Mouse (Mus musculus) G1E (cell line): ENCODE results near the gene Gm28042. TPM values are rescaled to one million over a fixed set of nuclear protein-coding genes. Genes with fewer than 3 reads are reported as not detected.

ENCODE experiments used
- ATAC-seq: 2 replicates; pipeline ENCODE4 v1.8.0; 2016; ENCODE audit warnings: mild to moderate bottlenecking; ENCODE audit not compliant: insufficient number of reproducible peaks, poor library complexity, low FRiP score, severe bottlenecking; ENCODE audit errors: extremely low read depth
- DNase-seq: peaks from one replicate; pipeline ENCODE4 v3.0.0; 2012; ENCODE audit warnings: low spot score
- H3K27me3 ChIP-seq: 2 replicates; pipeline ENCODE4 v1.6.1; 2012; ENCODE audit warnings: mild to moderate bottlenecking, low read length, inconsistent platforms; ENCODE audit not compliant: insufficient read depth
- H3K36me3 ChIP-seq: replicated peaks from 2 replicates; pipeline ENCODE3; 2012; ENCODE audit warnings: mild to moderate bottlenecking, inconsistent platforms
- H3K4me1 ChIP-seq: 2 replicates; pipeline ENCODE4 v1.6.1; 2012; ENCODE audit warnings: low read depth, low read length, inconsistent platforms, mixed read lengths; ENCODE audit not compliant: insufficient read depth
- H3K4me3 ChIP-seq: 2 replicates; pipeline ENCODE4 v1.5.1; 2012; ENCODE audit warnings: low read depth, mild to moderate bottlenecking, inconsistent platforms, low read length, moderate library complexity, mixed read lengths
- H3K9me3 ChIP-seq: replicated peaks from 2 replicates; pipeline ENCODE4 v1.6.1; 2012; ENCODE audit warnings: inconsistent platforms
- CTCF ChIP-seq: IDR thresholded peaks from 2 replicates; pipeline ENCODE4 v1.5.1; 2012; ENCODE audit warnings: low read depth, low read length, inconsistent platforms, mixed read lengths
- GATA1 ChIP-seq: IDR thresholded peaks from 2 replicates; pipeline ENCODE4 v1.6.1; 2012; ENCODE audit warnings: borderline replicate concordance, low read length, inconsistent platforms, mixed read lengths
- GATA2 ChIP-seq: IDR thresholded peaks from 2 replicates; pipeline ENCODE4 v1.6.1; 2012; ENCODE audit warnings: low read depth, low read length, inconsistent platforms, borderline replicate concordance
- POLR2AphosphoS5 ChIP-seq: IDR thresholded peaks from 2 replicates; pipeline ENCODE4 v1.6.1; 2012; ENCODE audit warnings: low read depth, low read length, inconsistent platforms; ENCODE audit not compliant: insufficient replicate concordance
- TAL1 ChIP-seq: conservative IDR thresholded peaks from 2 replicates; pipeline ENCODE4 v1.6.1; 2012; ENCODE audit warnings: low read depth, low read length, inconsistent platforms, mixed read lengths
- polyA plus RNA-seq: library from polyadenylated mRNA; stranded (reverse); fragments of >175 nt; gene quantifications from 2 replicates; pipeline ENCODE4 v1.2.3, GENCODE M21; 2012
- total RNA-seq, 2 experiments: library from RNA; stranded (forward) in 1 of 2; stranded (reverse) in 1 of 2; fragments of 200-1000 nt in 1 of 2; fragments of >200 nt in 1 of 2; fragmentation: Nextera tagmentation in 1 of 2; gene quantifications; 2 replicates each; pipeline ENCODE4 v1.2.3; 2014 to 2017

Gene Gm28042
- total and polyA plus RNA-seq, 3 experiments = 0.05 to 0.21 TPM; not detected in 1

DNA sequence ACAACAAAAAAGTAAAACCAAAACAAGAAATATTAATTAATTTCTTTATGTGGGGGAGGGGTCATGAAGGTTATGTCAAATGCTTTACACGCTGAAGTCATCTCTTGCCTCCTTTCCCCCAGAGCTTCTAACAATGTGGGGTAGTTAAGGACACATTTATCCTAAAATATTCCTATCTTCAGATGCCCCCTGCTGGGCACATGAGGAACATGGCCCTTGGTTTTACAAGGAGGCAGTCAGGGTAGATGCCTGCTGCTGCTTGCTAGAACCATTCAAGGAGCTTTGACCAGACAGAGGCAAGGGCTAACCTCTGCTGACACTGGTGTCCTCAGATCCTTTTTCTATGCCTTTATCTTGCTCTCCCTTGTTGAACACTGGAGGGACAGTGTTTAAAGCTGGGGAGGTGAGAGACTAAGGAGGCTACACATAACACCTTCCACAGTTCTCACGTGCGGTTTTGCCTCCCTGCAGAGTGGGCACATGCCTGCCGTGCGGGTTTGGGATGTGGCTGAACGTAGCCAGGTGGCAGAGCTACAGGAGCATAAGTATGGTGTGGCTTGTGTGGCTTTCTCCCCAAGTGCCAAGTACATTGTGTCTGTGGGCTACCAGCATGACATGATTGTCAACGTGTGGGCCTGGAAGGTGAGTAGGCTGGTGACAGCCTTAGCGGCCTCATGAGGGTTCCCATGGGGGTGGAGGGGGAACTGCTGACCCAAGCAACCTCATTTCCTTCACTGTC, 15.7 kb upstream of the Gm28042 start:
- peaks cover 61% of the 10 kb centered on the region for H3K36me3 ChIP-seq
- H3K9me3 ChIP-seq = no peaks in the 10 kb centered on the region
- ATAC-seq = no peak
- H3K4me1 ChIP-seq = no peaks in the 10 kb centered on the region
- H3K27me3 ChIP-seq = no peaks in the 10 kb centered on the region
- TF ChIP-seq GATA2 = no peak
- TF ChIP-seq CTCF = peak; percentile 38; the same call in 1 of the 2 replicates
- no peak overlapping the region for H3K4me3 ChIP-seq
- peak; percentile 60 for DNase-seq

DNA sequence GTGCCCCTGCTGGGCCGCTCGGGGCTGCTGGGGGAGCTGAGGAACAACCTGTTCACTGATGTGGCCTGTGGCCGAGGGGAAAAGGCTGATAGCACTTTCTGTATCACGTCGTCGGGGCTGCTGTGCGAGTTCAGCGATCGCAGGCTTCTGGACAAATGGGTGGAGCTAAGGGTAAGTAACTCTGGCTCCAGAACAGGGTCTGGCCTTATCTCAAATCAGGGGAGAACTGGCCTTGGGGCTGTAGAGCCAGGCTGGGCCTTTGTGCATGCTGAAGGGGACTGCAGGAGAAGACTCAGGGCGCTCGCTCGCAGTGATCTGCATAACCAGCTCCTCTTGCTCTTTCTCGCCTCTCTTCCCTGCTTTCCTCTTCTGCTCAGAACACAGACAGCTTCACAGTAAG, 14.4 kb upstream of the Gm28042 start:
- TF ChIP-seq TAL1 (no peak), POLR2AphosphoS5 (no peak), CTCF (no peak), GATA1 (no peak), GATA2 (no peak)
- Histone ChIP-seq H3K36me3 (peaks cover 67% of the 10 kb centered on the region), H3K9me3 (no peaks in the 10 kb centered on the region), H3K4me1 (no peaks in the 10 kb centered on the region), H3K27me3 (no peaks in the 10 kb centered on the region), H3K4me3 (no peak overlapping the region)
- ATAC-seq (no peak), DNase-seq (no peak)

DNA sequence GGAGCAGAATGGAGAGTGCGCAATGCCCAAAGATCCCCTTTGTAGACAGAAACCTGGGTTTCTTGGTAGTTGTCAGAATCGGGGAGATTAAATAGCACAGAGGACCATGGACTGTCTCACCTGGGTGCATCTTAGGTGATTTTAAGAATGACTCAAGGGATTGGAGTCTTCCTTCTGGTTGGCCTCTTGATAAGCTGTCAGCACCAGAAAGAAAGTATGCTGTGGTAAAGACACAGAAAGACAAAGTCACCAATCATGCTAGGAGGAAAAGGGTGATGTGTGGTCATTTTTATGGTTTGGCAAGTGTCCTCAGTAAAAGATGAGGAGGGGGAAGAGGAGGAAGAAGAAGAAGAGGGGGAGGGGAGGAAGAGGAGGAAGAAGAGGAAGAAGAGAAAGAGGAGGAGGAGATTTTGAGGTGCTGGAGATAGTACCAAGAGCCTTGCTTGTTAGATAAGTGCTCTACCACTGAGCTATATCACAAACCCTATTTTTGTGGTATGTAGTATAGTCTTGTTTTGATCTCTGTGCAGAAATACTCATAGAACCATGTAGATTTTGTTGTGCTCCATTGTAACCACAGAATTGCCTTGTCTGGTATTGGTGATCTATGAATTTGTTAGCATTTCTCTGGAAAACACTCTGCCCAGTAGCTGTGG, 13.3 kb upstream of the Gm28042 start:
- Histone ChIP-seq H3K27me3 (no peaks in the 10 kb centered on the region), H3K4me3 (no peak overlapping the region), H3K4me1 (no peaks in the 10 kb centered on the region), H3K9me3 (no peaks in the 10 kb centered on the region), H3K36me3 (peaks cover 75% of the 10 kb centered on the region)
- no peak for DNase-seq
- TF ChIP-seq POLR2AphosphoS5 = no peak
- no peak for TF ChIP-seq TAL1
- TF ChIP-seq GATA1 = no peak
- TF ChIP-seq CTCF = no peak
- TF ChIP-seq GATA2 = no peak
- ATAC-seq = no peak

DNA sequence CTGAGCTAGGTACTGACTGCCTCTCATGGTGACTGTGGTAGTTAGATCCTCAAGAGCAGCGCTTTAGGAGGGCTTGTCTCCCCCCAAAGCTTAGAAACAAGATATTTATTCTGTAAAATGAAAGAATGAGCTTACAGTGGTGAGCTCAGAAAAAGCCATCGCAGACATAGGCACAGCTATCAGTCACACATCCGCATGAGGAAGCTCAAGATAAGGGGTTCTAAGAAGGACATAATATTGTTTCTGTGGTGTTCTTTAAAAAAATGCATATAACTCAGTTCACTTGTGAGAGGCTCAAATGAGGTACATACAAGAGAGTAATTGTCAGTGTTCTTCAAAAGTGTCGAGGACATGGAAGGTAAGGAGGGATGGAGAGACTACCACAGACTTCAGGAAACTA, 11.4 kb upstream of the Gm28042 start:
- Histone ChIP-seq H3K9me3 (no peaks in the 10 kb centered on the region), H3K36me3 (peaks cover 80% of the 10 kb centered on the region), H3K4me3 (no peak overlapping the region), H3K4me1 (no peaks in the 10 kb centered on the region), H3K27me3 (no peaks in the 10 kb centered on the region; the same call in 1 of the 2 replicates)
- TF ChIP-seq CTCF = no peak
- TF ChIP-seq TAL1 = no peak
- no peak for TF ChIP-seq GATA2
- no peak for TF ChIP-seq POLR2AphosphoS5
- TF ChIP-seq GATA1 = no peak
- DNase-seq = no peak
- no peak for ATAC-seq

DNA sequence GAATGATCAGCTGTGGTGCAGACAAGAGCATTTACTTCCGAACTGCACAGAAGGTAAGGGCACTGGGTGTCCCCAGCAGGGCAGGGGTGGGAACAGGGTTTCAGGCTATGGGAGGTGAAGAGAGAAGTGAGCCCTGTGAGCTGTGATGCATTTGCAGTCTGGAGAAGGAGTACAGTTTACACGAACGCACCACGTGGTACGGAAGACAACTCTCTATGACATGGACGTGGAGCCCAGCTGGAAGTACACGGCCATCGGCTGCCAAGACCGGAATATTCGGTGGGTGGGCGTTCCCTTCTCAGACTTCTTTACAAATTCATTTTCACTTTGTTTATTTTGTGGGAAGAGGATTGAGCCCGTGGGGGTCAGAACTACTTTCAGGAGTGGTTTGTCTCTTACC, 9.7 kb upstream of the Gm28042 start:
- DNase-seq (no peak), ATAC-seq (no peak)
- peaks cover 90% of the 10 kb centered on the region for H3K36me3 ChIP-seq
- no peaks in the 10 kb centered on the region for H3K4me1 ChIP-seq
- H3K4me3 ChIP-seq = no peak overlapping the region
- no peaks in the 10 kb centered on the region; the same call in 1 of the 2 replicates for H3K27me3 ChIP-seq
- H3K9me3 ChIP-seq = no peaks in the 10 kb centered on the region
- TF ChIP-seq POLR2AphosphoS5 (no peak), GATA1 (no peak)

DNA sequence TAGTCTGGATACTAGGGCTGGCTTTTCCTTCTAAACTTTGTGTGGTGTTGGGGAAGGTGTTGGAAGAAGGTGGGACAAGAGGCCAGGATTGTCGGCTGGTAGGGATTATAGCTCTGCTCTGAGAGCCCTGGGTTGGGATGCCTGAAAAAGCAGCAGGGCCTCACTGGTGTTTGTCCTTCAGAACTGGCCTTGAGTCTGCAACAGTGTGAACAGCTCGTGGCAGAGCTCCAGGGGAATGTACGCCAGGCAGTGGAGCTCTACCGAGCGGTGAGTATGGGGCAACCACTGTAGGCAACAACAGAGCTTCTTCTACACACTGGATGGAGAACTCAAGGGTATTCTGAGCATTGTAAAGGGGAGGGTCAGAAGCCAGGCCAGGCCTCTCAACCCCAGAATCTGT, 3.0 kb upstream of the Gm28042 start:
- Histone ChIP-seq H3K4me3 (no peak overlapping the region), H3K4me1 (peaks cover 22% of the 10 kb centered on the region), H3K27me3 (no peaks in the 10 kb centered on the region), H3K9me3 (no peaks in the 10 kb centered on the region), H3K36me3 (peaks cover 66% of the 10 kb centered on the region)
- DNase-seq (no peak), ATAC-seq (no peak)
- no peak for TF ChIP-seq GATA2
- TF ChIP-seq CTCF = no peak
- no peak for TF ChIP-seq POLR2AphosphoS5
- no peak for TF ChIP-seq TAL1
- no peak for TF ChIP-seq GATA1
